Comparison of ENCODE assay signal across 8 mouse cellular contexts in the genomic region with DNA sequence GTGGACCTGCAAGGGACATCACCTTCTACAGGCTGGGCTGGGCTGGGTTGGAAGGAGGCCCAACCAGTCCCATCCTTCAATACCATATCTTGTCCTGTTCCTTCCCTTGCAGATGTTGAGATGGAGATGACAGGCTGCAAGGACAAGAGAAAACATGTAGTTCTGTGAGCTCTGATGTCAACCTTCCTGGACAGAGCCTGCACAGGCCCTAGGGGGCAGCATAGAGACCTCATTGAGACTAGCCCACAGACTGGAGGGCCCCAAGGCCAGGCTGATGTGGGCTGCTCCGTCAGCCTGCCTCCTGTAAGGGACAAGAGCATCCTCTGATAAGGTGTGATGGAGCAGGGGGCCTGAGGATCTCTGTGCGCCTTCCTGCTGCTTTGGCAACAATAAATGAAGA. TPM values are rescaled to one million over a fixed set of nuclear protein-coding genes. Genes with fewer than 3 reads are reported as not detected.
DNase-seq lines count a peak whose midpoint lies in the region.

No protein-coding gene starts in this region.

- H3K4me3 ChIP-seq in megakaryocyte, embryonic 14.5 days (replicated peaks): peak overlapping the region; percentile 31

- peaks cover 64% of the 10 kb centered on the region for H3K4me1 ChIP-seq in megakaryocyte, embryonic 14.5 days

- peak; percentile 30 for DNase-seq in gastrocnemius, adult 18-20 months (ENCODE audit: low spot score)
- no peak for DNase-seq in gastrocnemius, adult 8-10 months (ENCODE audit: low spot score in 2 of 2)
- DNase-seq in spleen, adult 12 weeks (ENCODE audit: low spot score): peak; percentile 47
- no peak for DNase-seq in spleen, postnatal 14 days (ENCODE audit: low spot score in 2 of 2)
- peak; percentile 78 for DNase-seq in embryo, embryonic 10.5 days (ENCODE audit: low spot score)
- no peak for DNase-seq in T-cell, adult 2 months (ENCODE audit: low spot score)
- no peak for DNase-seq in right cerebral cortex, postnatal 4 days

- peaks cover 29% of the 10 kb centered on the region for H3K27me3 ChIP-seq in megakaryocyte, embryonic 14.5 days (replicated peaks)

- H3K36me3 ChIP-seq in megakaryocyte, embryonic 14.5 days (replicated peaks; ENCODE audit: low read length): peaks cover 33% of the 10 kb centered on the region

- H3K9me3 ChIP-seq in megakaryocyte, embryonic 14.5 days: no peaks in the 10 kb centered on the region

RNA-seq across cellular contexts. Expression of gene 1600002K03Rik, which starts 2.0 kb away (rescaled TPM):
- 1 to 10 TPM; 5.4 to 6.5 TPM for total RNA-seq in gastrocnemius, adult 18-20 months (2021)
- total RNA-seq in gastrocnemius, adult 8-10 months (2022): 1 to 10 TPM; 4.3 to 7.8 (median 6.9) TPM
- polyA plus RNA-seq in megakaryocyte, embryonic 14.5 days (2012; ENCODE audit: insufficient read depth, low replicate concordance): 3.0 and 7.7 TPM in 2 replicates

RNA-seq across cellular contexts. Expression of gene Efna2, which starts 4.6 kb away (rescaled TPM):
- under 1 TPM; 0.24 to 0.48 TPM for total RNA-seq in gastrocnemius, adult 18-20 months (2021)
- under 1 TPM; 0.19 to 0.48 (median 0.36) TPM for total RNA-seq in gastrocnemius, adult 8-10 months (2022)
- 0.79 and 1.6 TPM in 2 replicates for polyA plus RNA-seq in megakaryocyte, embryonic 14.5 days (2012; ENCODE audit: insufficient read depth, low replicate concordance)

RNA-seq across cellular contexts. Expression of gene Cirbp, which starts 8.9 kb away (rescaled TPM):
- 10 to 100 TPM; 28.9 to 37.5 TPM for total RNA-seq in gastrocnemius, adult 18-20 months (2021)
- total RNA-seq in gastrocnemius, adult 8-10 months (2022): 10 to 100 TPM; 23.4 to 49.1 (median 31.4) TPM
- 27.7 and 39.5 TPM in 2 replicates for polyA plus RNA-seq in megakaryocyte, embryonic 14.5 days (2012; ENCODE audit: insufficient read depth, low replicate concordance)

RNA-seq across cellular contexts. Expression of gene Midn, which starts 26.6 kb away (rescaled TPM):
- 10 to 100 TPM; 40.6 to 47.9 TPM for total RNA-seq in gastrocnemius, adult 18-20 months (2021)
- total RNA-seq in gastrocnemius, adult 8-10 months (2022): 10 to 100 TPM; 20.8 to 36.0 (median 29.5) TPM
- 171 and 203 TPM in 2 replicates for polyA plus RNA-seq in megakaryocyte, embryonic 14.5 days (2012; ENCODE audit: insufficient read depth, low replicate concordance)

RNA-seq across cellular contexts. Expression of gene Cbarp, which starts 34.1 kb away (rescaled TPM):
- 1 to 10 TPM; 1.6 to 1.9 TPM for total RNA-seq in gastrocnemius, adult 18-20 months (2021)
- 1 to 10 TPM; 1.9 to 4.0 (median 2.9) TPM for total RNA-seq in gastrocnemius, adult 8-10 months (2022)
- polyA plus RNA-seq in megakaryocyte, embryonic 14.5 days (2012; ENCODE audit: insufficient read depth, low replicate concordance): 4.8 and 11.7 TPM in 2 replicates

Comparison
In these comparisons a context has a peak if more than half of its experiments do, and no peak if none do; other contexts are left out.
1. DNase-seq: peak in gastrocnemius, adult 18-20 months (single experiment), spleen, adult 12 weeks (single experiment) and embryo, embryonic 10.5 days (single experiment); none in gastrocnemius, adult 8-10 months (0 of 2), spleen, postnatal 14 days (0 of 2), T-cell, adult 2 months (single experiment) and right cerebral cortex, postnatal 4 days (single experiment).